Mouse (Mus musculus) erythroblast, embryonic 14.5 days (primary cell): Measurements from ENCODE around the gene 2410004B18Rik. TPM values are rescaled to one million over a fixed set of nuclear protein-coding genes. Genes with fewer than 3 reads are reported as not detected.
"Not testable (repeated sequence)": the region's sequence is repeated elsewhere in the genome, so short reads cannot be mapped to it uniquely, and the experiment has no call there.

ENCODE experiments used
- H3K27me3 ChIP-seq: 2 replicates; pipeline ENCODE4 v1.6.1; 2012; ENCODE audit warnings: inconsistent platforms; ENCODE audit not compliant: control insufficient read depth
- H3K36me3 ChIP-seq: 2 replicates; pipeline ENCODE4 v1.6.1; 2012; ENCODE audit warnings: mild to moderate bottlenecking, inconsistent platforms; ENCODE audit not compliant: control insufficient read depth
- H3K4me1 ChIP-seq: 2 replicates; pipeline ENCODE4 v1.6.1; 2012; ENCODE audit warnings: inconsistent platforms; ENCODE audit not compliant: control insufficient read depth
- H3K4me3 ChIP-seq: replicated peaks from 2 replicates; pipeline ENCODE3; 2012; ENCODE audit warnings: moderate library complexity, mild to moderate bottlenecking, inconsistent platforms
- H3K9me3 ChIP-seq: 2 replicates; pipeline ENCODE4 v1.6.1; 2012; ENCODE audit warnings: low read length, inconsistent platforms, mixed read lengths; ENCODE audit not compliant: control insufficient read depth
- GATA1 ChIP-seq: IDR thresholded peaks from 2 replicates; pipeline ENCODE4 v1.6.1; 2012; ENCODE audit warnings: low read length, inconsistent platforms, mixed read lengths
- TAL1 ChIP-seq: IDR thresholded peaks from 3 replicates; pipeline ENCODE4 v1.6.1; 2012; ENCODE audit warnings: low read length, inconsistent platforms, mixed read lengths
- polyA plus RNA-seq: library from polyadenylated mRNA; stranded (reverse); fragments of >175 nt; gene quantifications from 2 replicates; pipeline ENCODE4 v1.2.3, GENCODE M21; 2012

Gene 2410004B18Rik
- polyA plus RNA-seq, 1 experiment, result 2.8 TPM

DNA sequence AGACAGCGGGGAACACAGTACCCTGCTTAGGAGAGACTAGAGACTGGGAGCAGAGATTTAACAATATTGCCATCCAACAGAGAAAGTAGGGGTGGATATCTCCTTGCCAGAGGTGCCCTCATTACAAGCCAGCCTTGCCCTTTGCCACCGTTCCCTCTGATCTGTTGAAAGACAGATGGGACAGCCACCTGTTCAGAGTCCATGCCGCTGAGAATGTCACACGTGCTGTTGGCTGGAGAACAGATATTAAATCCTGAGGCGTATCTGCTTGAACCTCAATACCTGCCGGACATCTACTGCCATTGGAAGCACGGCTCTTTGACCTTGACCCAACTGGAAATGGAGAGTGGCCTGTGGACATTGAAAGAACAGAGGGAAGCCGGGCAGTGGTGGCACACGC is 31.2 kb upstream of the 2410004B18Rik start:
- no peaks in the 10 kb centered on the region for H3K4me1 ChIP-seq
- no peaks in the 10 kb centered on the region for H3K9me3 ChIP-seq
- no peak overlapping the region for H3K4me3 ChIP-seq
- no peak for TF ChIP-seq TAL1
- no peak for TF ChIP-seq GATA1
- no peaks in the 10 kb centered on the region for H3K27me3 ChIP-seq
- H3K36me3 ChIP-seq, result no peaks in the 10 kb centered on the region

DNA sequence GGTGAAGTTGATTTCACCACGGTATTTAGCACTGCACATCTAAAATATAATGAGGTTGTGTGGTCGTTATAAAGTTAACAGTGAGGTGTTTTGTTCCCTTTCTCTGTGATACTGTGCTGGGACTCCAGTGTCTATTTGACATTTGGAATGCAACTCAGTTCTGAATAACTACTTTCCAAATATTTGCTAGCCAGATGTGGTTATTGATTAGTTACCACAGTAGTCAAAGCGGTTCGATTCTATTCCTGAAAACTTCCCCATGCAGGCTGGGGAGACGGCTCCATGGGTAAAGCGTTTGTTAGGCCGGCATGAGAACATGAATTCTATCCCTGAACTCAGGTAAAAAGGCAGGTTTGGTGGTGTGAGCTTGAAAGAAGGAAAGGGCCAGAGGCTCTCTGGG is 25.3 kb upstream of the 2410004B18Rik start:
- TF ChIP-seq GATA1, result no peak
- no peak for TF ChIP-seq TAL1
- no peaks in the 10 kb centered on the region for H3K9me3 ChIP-seq
- H3K4me3 ChIP-seq, result no peak overlapping the region
- no peaks in the 10 kb centered on the region for H3K27me3 ChIP-seq
- no peaks in the 10 kb centered on the region for H3K4me1 ChIP-seq
- no peaks in the 10 kb centered on the region for H3K36me3 ChIP-seq

DNA sequence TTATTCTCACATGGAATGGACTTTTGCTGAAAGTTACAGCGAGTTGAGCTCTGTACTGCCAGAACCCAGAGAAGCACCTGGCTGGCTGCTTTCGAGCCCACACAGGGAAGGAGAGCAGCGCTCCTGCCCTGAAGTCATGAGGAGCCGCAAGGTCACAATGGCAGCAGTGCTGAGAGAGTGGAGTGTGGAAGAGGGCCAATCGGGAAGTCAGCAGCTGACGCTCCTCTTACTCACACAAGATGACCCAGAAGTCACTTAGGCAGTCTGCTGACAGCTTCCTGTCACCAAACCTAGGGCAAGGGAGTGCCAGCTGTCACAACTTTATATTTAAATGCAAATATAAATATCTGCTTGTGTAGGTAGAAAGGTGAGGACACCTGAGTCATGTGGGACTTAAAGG is 24.6 kb upstream of the 2410004B18Rik start:
- Histone ChIP-seq H3K4me1 (no peaks in the 10 kb centered on the region), H3K27me3 (no peaks in the 10 kb centered on the region), H3K36me3 (no peaks in the 10 kb centered on the region), H3K4me3 (no peak overlapping the region), H3K9me3 (peaks cover under 1% of the 10 kb centered on the region; the same call in 1 of the 2 replicates)
- TF ChIP-seq TAL1 (no peak), GATA1 (no peak)

DNA sequence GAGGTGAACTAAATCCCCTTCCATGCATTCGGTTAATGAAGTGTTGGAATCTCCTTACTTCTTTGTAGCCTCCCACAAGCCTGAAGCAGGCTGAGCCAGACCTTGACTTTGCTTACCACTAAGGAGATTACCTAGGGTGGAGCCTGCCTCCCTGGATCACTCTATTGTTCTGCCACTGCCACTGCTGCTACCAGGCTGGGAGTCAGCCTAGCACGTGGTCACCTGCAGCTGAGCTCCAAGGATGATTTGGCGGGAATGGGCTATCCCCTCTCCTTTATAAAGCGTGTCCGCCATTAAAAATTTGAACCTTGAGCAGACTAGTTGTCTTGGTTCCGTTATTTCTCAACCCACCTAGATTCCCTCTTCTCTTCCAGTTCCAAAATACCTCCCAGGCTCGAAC is 23.9 kb upstream of the 2410004B18Rik start:
- not testable (repeated sequence) for H3K4me1 ChIP-seq, H3K36me3 ChIP-seq, H3K9me3 ChIP-seq, H3K27me3 ChIP-seq, H3K4me3 ChIP-seq

DNA sequence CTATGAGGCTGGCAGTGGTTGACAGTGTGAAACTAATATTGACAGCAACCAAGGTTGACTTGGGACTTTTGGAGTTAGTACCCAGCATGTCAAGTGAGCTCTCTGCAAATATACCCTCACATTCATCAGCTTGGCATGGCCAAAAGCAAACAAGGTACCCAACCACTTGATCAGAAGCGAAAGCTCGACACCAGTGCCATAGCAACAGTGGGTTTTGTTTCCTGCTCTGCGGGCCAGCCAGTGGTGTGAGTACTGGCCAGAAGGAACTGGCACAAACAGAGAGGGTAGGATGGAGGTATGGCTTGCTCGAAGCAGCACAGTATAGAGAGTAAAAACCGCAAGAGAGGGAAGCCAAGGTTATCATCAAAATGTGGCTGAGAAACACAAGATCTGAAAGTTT is 21.4 kb upstream of the 2410004B18Rik start:
- Histone ChIP-seq H3K4me1 (no peaks in the 10 kb centered on the region), H3K36me3 (no peaks in the 10 kb centered on the region), H3K9me3 (peaks cover 3% of the 10 kb centered on the region; the same call in 1 of the 2 replicates), H3K4me3 (no peak overlapping the region), H3K27me3 (no peaks in the 10 kb centered on the region)
- TF ChIP-seq TAL1 (no peak), GATA1 (no peak)

DNA sequence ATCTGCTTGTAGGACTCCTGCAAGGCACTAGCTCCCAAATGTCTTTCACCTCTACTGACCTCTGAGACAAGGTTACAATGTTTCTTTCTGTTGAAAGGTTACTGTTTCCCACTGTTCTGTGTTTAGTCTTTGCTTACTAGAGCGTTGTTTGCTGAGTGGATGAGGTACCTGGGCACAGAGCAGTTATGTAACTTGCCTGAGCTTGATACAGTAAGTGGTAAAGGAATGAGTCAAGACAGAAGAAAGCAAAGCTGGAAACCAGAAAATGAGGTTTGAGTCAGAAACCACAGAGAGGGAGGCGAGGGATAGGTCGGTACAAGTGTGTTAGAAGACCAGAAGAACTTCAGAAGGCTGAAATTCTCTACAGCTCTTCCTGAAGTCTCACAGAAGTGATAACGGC is 21.0 kb upstream of the 2410004B18Rik start:
- Histone ChIP-seq H3K36me3 (no peaks in the 10 kb centered on the region), H3K27me3 (no peaks in the 10 kb centered on the region), H3K4me3 (no peak overlapping the region), H3K9me3 (peaks cover 3% of the 10 kb centered on the region; the same call in 1 of the 2 replicates), H3K4me1 (no peaks in the 10 kb centered on the region)
- TF ChIP-seq TAL1 (no peak), GATA1 (no peak)

DNA sequence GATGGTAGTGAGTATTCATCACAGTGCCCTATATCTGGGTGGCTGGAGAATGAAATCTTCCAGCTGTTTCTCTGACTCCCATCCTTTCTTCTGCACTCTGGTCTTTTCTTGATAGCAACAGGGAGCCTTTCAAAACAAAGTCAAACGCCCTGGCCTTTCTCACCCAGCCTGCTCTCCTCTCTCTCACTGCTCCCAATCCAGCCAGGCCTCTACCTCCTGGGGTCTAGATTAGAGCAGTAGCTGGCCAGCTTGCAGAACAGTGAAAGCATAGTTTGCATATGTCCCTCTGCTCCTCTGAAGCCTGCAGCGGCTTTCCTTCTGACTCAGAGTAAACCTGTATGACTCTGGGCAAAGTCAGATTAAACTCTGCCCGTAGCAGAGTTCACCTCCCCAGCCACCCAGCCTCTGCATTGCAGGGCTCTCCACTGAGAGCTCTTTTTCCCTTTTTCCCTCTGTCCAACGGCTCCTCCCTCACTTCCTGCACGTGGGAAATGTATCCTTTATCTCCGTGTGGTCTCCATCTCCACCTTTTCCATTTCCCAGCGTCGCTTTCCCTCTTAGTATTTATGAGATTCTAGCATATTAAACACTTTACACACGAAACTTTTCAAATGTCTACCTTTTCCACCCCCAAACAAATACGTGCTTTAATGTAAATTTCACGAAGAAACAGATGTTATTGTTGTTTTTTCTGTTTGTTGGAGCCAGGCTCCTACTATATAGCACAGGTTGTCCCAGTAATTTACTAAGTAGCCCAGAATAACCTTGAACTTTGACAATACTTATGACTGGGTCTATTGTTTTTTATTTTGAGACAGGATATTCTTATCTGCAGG is 15.6 kb upstream of the 2410004B18Rik start, which contains the start of gene Bcl10:
Gene Bcl10 (plus strand): TSS at position 786 of the 836 bp plus-strand sequence.
- peaks cover 4% of the 10 kb centered on the region for H3K36me3 ChIP-seq

DNA sequence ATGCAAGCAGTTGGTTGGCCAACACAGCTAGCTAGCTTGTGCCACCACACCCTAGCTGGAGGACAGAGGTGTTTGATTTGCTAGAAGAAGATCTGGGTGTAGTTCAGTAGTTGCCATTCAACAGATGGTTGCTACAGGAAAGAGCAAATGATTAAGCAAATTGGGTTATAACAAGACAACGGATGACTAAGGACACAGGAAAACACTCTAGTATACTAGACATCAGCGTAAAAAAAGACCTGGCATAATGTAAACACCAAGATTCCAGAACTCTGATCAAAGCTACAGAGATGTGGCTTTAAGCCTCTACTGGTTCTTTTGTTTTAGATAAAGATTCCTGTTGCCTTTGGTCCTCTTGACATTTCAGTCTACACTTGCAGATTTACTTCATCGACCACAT is 14.8 kb upstream of the 2410004B18Rik start:
- peak overlapping the region; percentile 88 for H3K4me3 ChIP-seq

More for the DNA sequence above, 15.6 kb upstream of the 2410004B18Rik start, which contains the start of gene Bcl10:
- Histone ChIP-seq H3K27me3 (no peaks in the 10 kb centered on the region; the same call in 1 of the 2 replicates), H3K4me1 (peaks cover 33% of the 10 kb centered on the region), H3K4me3 (peak within 1 kb of the TSS; percentile 88), H3K9me3 (peaks cover 3% of the 10 kb centered on the region; the same call in 1 of the 2 replicates)
- TF ChIP-seq GATA1, result no peak
- TF ChIP-seq TAL1, result no peak

DNA sequence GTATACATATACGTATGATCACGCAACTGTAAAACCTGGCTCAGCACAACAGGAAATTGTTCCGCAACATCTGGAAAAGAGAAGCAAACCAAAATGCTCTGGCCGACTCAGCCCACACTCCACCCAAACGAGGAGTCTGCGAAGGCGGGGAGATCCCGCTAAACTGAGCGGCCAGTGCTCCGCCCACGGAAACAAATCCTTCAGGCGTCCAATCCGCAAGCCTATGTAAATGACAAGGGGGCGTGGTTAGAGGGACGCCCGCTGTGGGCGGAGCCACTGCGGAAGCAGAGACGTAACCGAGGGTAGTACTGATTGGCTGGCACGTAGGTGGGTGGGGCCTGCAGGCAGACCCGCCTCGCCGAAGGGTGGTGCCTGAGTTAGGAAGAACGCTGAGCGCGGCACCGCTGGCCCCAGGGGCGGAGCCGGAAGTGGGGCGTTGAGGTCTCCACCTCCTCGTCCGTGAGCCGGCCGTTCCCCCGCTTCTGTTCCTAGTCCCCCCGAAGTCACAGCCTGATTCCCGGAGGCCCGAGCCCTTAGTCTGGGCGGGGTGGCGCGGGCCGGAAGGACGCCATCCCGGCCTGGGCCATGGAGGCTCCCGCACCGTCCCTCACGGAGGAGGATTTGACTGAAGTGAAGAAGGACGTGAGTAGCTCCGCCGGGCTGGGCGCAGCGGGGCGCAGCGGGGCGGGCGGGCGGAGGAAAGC is 13.8 kb upstream of the 2410004B18Rik start:
- H3K27me3 ChIP-seq, result no peaks in the 10 kb centered on the region; the same call in 1 of the 2 replicates
- peaks cover 36% of the 10 kb centered on the region for H3K4me1 ChIP-seq
- peak overlapping the region; percentile 88 for H3K4me3 ChIP-seq
- peaks cover 20% of the 10 kb centered on the region for H3K36me3 ChIP-seq
- TF ChIP-seq TAL1, result no peak
- TF ChIP-seq GATA1, result no peak
- H3K9me3 ChIP-seq, result no peaks in the 10 kb centered on the region

More for the DNA sequence above, 14.8 kb upstream of the 2410004B18Rik start:
- no peak for TF ChIP-seq TAL1
- TF ChIP-seq GATA1, result no peak
- Histone ChIP-seq H3K4me1 (peaks cover 35% of the 10 kb centered on the region), H3K27me3 (no peaks in the 10 kb centered on the region; the same call in 1 of the 2 replicates), H3K36me3 (peaks cover 11% of the 10 kb centered on the region), H3K9me3 (peaks cover 3% of the 10 kb centered on the region; the same call in 1 of the 2 replicates)
